Mouse (Mus musculus) small intestine, adult 2 months (tissue): ENCODE measurements around the gene Dupd1.

ENCODE experiments used
- CTCF ChIP-seq: fragments of 200-500 bp; IDR thresholded peaks from 2 replicates; pipeline ENCODE4 v1.5.1; 2012; ENCODE audit warnings: low read depth, mild to moderate bottlenecking, control low read depth, inconsistent platforms, low read length, moderate library complexity, mixed read lengths; ENCODE audit not compliant: insufficient replicate concordance, insufficient read length; ENCODE audit errors: extremely low read depth
- POLR2A ChIP-seq: fragments of 200-500 bp; IDR thresholded peaks from 2 replicates; pipeline ENCODE4 v1.6.1; 2012; ENCODE audit warnings: low read depth, mild to moderate bottlenecking, control low read depth, inconsistent platforms, low read length, moderate library complexity

DNA sequence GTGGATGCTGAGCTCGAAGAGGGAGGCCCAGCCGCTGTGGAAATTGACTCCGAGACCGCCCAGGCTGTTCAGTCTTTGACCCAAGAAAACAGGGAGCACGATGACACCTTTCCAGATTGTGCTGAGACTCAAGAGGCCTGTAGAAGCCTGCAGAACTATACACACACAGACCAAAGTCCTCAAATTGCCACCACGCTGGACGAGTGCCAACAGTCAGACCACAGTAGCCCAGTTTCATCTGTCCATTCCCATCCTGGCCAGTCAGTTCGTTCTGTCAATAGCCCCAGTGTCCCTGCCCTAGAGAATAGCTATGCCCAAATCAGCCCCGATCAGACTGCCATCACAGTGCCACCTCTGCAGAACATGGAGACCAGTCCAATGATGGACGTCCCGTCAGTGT is 45.2 kb downstream of the Dupd1 start:
- TF ChIP-seq CTCF: no peak
- TF ChIP-seq POLR2A: no peak
